Comparison of ENCODE assay signal across 8 mouse cellular contexts in the genomic region with DNA sequence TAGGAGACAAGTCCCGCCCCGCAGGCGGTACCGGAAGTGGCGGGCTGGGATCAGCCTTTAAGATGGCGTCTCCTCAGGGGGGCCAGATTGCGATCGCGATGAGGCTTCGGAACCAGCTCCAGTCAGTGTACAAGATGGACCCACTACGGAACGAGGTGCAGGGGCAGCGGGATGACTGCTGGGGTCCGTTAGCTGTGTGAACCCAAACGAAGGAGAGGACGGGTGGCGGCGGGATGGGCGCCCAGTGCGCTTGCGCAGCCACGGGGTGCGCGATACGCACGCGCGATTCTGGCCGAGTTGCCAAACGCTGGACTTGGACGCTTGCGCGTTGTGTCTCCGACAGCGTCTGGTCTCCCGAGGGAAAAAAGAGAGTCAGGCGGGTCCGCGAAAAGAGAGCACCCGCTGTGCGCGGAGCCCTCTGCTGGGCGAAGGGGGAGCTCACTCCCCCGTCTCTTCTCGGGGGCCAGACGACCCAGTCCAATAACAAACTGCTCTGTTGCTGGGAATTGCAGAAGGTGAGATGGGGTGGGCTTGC. TPM values are rescaled to one million over a fixed set of nuclear protein-coding genes. Genes with fewer than 3 reads are reported as not detected.
DNase-seq lines count a peak whose midpoint lies in the region; ATAC-seq and TF ChIP-seq lines count a peak whose summit lies in the region.

No protein-coding gene starts in this region.

- TF ChIP-seq POLR2A in ES-Bruce4 (IDR thresholded peaks at IDR 0.05; ENCODE audit: insufficient read depth, low read length), result no peak

- H3K27ac ChIP-seq in ES-Bruce4 (ENCODE audit: insufficient read depth, low read length), result no peak overlapping the region
- H3K27ac ChIP-seq in forebrain, embryonic 14.5 days (ENCODE audit: low read depth, low read length), result peak overlapping the region; percentile 89
- H3K27ac ChIP-seq in neural tube, embryonic 15.5 days (replicated peaks), result peak overlapping the region; percentile 98

- TF ChIP-seq EP300 in ES-Bruce4 (IDR thresholded peaks at IDR 0.05; ENCODE audit: insufficient read depth, low read depth, low read length), result 0 out of 2 replicates have a peak, but pooled peaks have one; percentile 36

- peak; percentile 99 for DNase-seq in forebrain, embryonic 14.5 days (ENCODE audit: low spot score)
- DNase-seq in heart, postnatal 14 days, result peak; percentile 100
- DNase-seq in layer of hippocampus, adult 11-12 months (ENCODE audit: low spot score), result peak; percentile 99
- peak; percentile 99 for DNase-seq in lung, adult 18-20 months
- DNase-seq in testis, postnatal 14 days (ENCODE audit: low spot score), result peak; percentile 98

- no peak for TF ChIP-seq CTCF in ES-Bruce4 (IDR thresholded peaks at IDR 0.05; ENCODE audit: low read depth, low read length)

- no peaks in the 10 kb centered on the region for H3K4me1 ChIP-seq in ES-Bruce4 (ENCODE audit: control insufficient read depth, insufficient read depth, low read length)
- H3K4me1 ChIP-seq in forebrain, embryonic 14.5 days (ENCODE audit: control insufficient read depth, insufficient read depth, low read length), result peaks cover 5% of the 10 kb centered on the region; the same call in 1 of the 2 replicates
- H3K4me1 ChIP-seq in neural tube, embryonic 15.5 days, result peaks cover 27% of the 10 kb centered on the region

- peak overlapping the region; percentile 63 for H3K9ac ChIP-seq in ES-Bruce4 (ENCODE audit: low read depth, poor library complexity, severe bottlenecking)
- peak overlapping the region; percentile 80 for H3K9ac ChIP-seq in forebrain, embryonic 14.5 days (ENCODE audit: low read length)
- peak overlapping the region; percentile 84 for H3K9ac ChIP-seq in neural tube, embryonic 15.5 days (replicated peaks)

- peak overlapping the region; percentile 97 for H3K4me2 ChIP-seq in forebrain, embryonic 14.5 days (ENCODE audit: low read length)
- peak overlapping the region; percentile 98 for H3K4me2 ChIP-seq in neural tube, embryonic 15.5 days

- peak overlapping the region; percentile 80 for H3K4me3 ChIP-seq in ES-Bruce4 (ENCODE audit: low read depth, low read length)
- H3K4me3 ChIP-seq in forebrain, embryonic 14.5 days (ENCODE audit: low read depth, low read length), result peak overlapping the region; percentile 72
- peak overlapping the region; percentile 84 for H3K4me3 ChIP-seq in neural tube, embryonic 15.5 days (replicated peaks)

- under 1% methylated on average over 46 of the region's 46 CpGs for WGBS in forebrain, embryonic 14.5 days
- WGBS in neural tube, embryonic 15.5 days, result under 1% methylated on average over 35 of the region's 46 CpGs

- H3K27me3 ChIP-seq in ES-Bruce4 (ENCODE audit: control insufficient read depth, insufficient read depth, low read length, poor library complexity, severe bottlenecking), result no peaks in the 10 kb centered on the region
- H3K27me3 ChIP-seq in forebrain, embryonic 14.5 days (replicated peaks; ENCODE audit: control insufficient read depth, insufficient read depth, low read length), result peaks cover 36% of the 10 kb centered on the region
- peaks cover 51% of the 10 kb centered on the region for H3K27me3 ChIP-seq in neural tube, embryonic 15.5 days (replicated peaks)

- no peaks in the 10 kb centered on the region for H3K9me3 ChIP-seq in ES-Bruce4 (replicated peaks; ENCODE audit: control insufficient read depth, insufficient read depth, low read length, poor library complexity, severe bottlenecking)
- no peaks in the 10 kb centered on the region for H3K9me3 ChIP-seq in forebrain, embryonic 14.5 days (replicated peaks; ENCODE audit: control insufficient read depth, low read length)
- H3K9me3 ChIP-seq in neural tube, embryonic 15.5 days (replicated peaks), result no peaks in the 10 kb centered on the region

- intact Hi-C loops in heart, postnatal 14 days (cut with DNase I), result loop anchor here (2.0 to 10.0 kb wide), 3 partner anchors 22 to 334 kb away; partner anchors contain the start of genes Ccdc142 and Gm42688

- ATAC-seq in cerebellum, adult (ENCODE audit: insufficient number of reproducible peaks, low FRiP score, low TSS enrichment), result peak; percentile 72
- peak; percentile 96 for ATAC-seq in forebrain, embryonic 14.5 days
- ATAC-seq in neural tube, embryonic 15.5 days (ENCODE audit: low FRiP score), result peak; percentile 95

- peaks cover 3% of the 10 kb centered on the region; the same call in 1 of the 2 replicates for H3K36me3 ChIP-seq in ES-Bruce4 (ENCODE audit: control insufficient read depth, insufficient read depth, low read length, poor library complexity, severe bottlenecking)
- peaks cover 22% of the 10 kb centered on the region for H3K36me3 ChIP-seq in forebrain, embryonic 14.5 days (ENCODE audit: control insufficient read depth, insufficient read depth, low read length)
- peaks cover 15% of the 10 kb centered on the region for H3K36me3 ChIP-seq in neural tube, embryonic 15.5 days

RNA-seq across cellular contexts. Expression of gene Pcgf1, which starts 0.7 kb away (rescaled TPM):
- polyA plus RNA-seq in ES-Bruce4 (2011; ENCODE audit: insufficient read depth, insufficient read length, low read depth, missing spikeins), result 14.7 and 21.3 TPM in 2 replicates
- polyA plus RNA-seq in forebrain, embryonic 14.5 days (2014; fragmentation: Nextera tagmentation; extraction: Ambion mirVana), result 51.3 and 56.1 TPM in 2 replicates
- 1 to 10 TPM; 6.7 to 7.8 TPM for total RNA-seq in heart, postnatal 14 days (2021)
- 45.4 and 50.8 TPM in 2 replicates for polyA plus RNA-seq in neural tube, embryonic 15.5 days (2015; fragmentation: Nextera tagmentation; extraction: Ambion mirVana)

RNA-seq across cellular contexts. Expression of gene Lbx2, which starts 7.8 kb away (rescaled TPM):
- not detected in 2 replicates for polyA plus RNA-seq in ES-Bruce4 (2011; ENCODE audit: insufficient read depth, insufficient read length, low read depth, missing spikeins)
- not detected in 2 replicates for polyA plus RNA-seq in forebrain, embryonic 14.5 days (2014; fragmentation: Nextera tagmentation; extraction: Ambion mirVana)
- total RNA-seq in heart, postnatal 14 days (2021), result 1 to 10 TPM in 1 of 2 experiments, under 1 TPM in 1; 0.38 to 1.1 TPM
- polyA plus RNA-seq in neural tube, embryonic 15.5 days (2015; fragmentation: Nextera tagmentation; extraction: Ambion mirVana), result 0.24 and 0.32 TPM in 2 replicates

RNA-seq across cellular contexts. Expression of gene Tlx2, which starts 8.3 kb away (rescaled TPM):
- not detected in 2 replicates for polyA plus RNA-seq in ES-Bruce4 (2011; ENCODE audit: insufficient read depth, insufficient read length, low read depth, missing spikeins)
- polyA plus RNA-seq in forebrain, embryonic 14.5 days (2014; fragmentation: Nextera tagmentation; extraction: Ambion mirVana), result not detected in 2 replicates
- total RNA-seq in heart, postnatal 14 days (2021), result not detected
- polyA plus RNA-seq in neural tube, embryonic 15.5 days (2015; fragmentation: Nextera tagmentation; extraction: Ambion mirVana), result 2.6 and 4.7 TPM in 2 replicates

RNA-seq across cellular contexts. Expression of gene Dqx1, which starts 20.7 kb away (rescaled TPM):
- polyA plus RNA-seq in ES-Bruce4 (2011; ENCODE audit: insufficient read depth, insufficient read length, low read depth, missing spikeins), result 2.9 and 3.7 TPM in 2 replicates
- 0.33 and 0.62 TPM in 2 replicates for polyA plus RNA-seq in forebrain, embryonic 14.5 days (2014; fragmentation: Nextera tagmentation; extraction: Ambion mirVana)
- under 1 TPM; 0.57 to 0.61 TPM for total RNA-seq in heart, postnatal 14 days (2021)
- 0.45 and 1.7 TPM in 2 replicates for polyA plus RNA-seq in neural tube, embryonic 15.5 days (2015; fragmentation: Nextera tagmentation; extraction: Ambion mirVana)

RNA-seq across cellular contexts. Expression of gene Ccdc142, which starts 23.0 kb away (rescaled TPM):
- not detected in 2 replicates for polyA plus RNA-seq in ES-Bruce4 (2011; ENCODE audit: insufficient read depth, insufficient read length, low read depth, missing spikeins)
- polyA plus RNA-seq in forebrain, embryonic 14.5 days (2014; fragmentation: Nextera tagmentation; extraction: Ambion mirVana), result 1.9 TPM in 2 replicates
- total RNA-seq in heart, postnatal 14 days (2021), result 1 to 10 TPM; 1.0 to 1.8 TPM
- polyA plus RNA-seq in neural tube, embryonic 15.5 days (2015; fragmentation: Nextera tagmentation; extraction: Ambion mirVana), result 7.0 and 7.7 TPM in 2 replicates
